Mouse (Mus musculus) activated CD4-positive, CD25-positive, alpha-beta regulatory T cell, adult 4 months (primary cell): Measurements from ENCODE around the gene Sephs2. TPM values are rescaled to one million over a fixed set of nuclear protein-coding genes. Genes with fewer than 3 reads are reported as not detected.

ENCODE experiments used
- ATAC-seq: one replicate; pipeline ENCODE4 v1.8.0; 2017
- polyA plus RNA-seq, 2 experiments: library from polyadenylated mRNA; unstranded; fragments of 100-300 nt; shearing (Covaris generic); gene quantifications; one replicate each; pipeline ENCODE4 v1.2.1; 2017

Sephs2 gene
- 10 to 100 TPM; 29.9 to 31.3 TPM for polyA plus RNA-seq

DNA sequence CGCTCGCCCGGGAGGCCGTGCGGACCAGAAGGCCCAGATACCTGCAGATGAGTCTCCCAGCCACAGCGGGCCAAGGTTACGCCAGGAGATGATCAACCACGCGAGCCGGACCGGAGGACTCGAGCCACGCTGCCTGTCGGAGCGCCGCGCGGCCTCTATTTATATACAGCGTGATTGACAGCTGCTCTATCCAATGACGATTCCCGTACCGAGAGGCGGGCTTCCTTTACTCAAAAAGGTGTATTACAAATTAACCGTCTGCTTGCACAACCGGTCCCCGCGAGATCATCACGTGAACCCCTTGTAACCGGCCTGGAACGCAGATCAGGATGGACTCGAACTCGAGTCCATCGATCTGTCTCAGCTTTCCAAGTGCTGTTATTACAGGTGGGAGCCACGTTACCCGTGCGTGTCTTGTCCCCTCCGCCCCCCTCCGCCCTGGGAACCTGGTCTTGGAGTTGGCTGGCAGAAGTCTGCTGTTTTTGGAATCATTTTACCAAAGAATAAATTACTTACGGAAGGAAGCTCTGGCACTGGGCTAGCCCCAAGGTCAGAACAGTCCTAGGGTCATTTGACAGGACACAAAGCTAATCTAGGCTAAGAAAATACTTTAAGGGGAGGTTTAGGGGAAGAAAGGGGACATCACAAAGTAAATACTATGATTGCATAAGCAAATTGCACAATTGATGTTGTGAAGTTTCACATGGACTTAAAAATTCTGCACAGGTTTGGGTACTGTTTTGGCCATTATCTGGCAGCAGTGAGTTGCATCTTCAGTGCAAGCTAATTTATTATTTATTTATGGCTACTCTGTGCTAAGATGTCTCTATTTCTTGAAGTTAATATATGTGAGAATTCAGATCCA lies at the start of gene Sephs2:
Gene Sephs2, minus strand, starts transcription at position 131 of the 865 bp plus-strand sequence.
- peak; percentile 93 for ATAC-seq

DNA sequence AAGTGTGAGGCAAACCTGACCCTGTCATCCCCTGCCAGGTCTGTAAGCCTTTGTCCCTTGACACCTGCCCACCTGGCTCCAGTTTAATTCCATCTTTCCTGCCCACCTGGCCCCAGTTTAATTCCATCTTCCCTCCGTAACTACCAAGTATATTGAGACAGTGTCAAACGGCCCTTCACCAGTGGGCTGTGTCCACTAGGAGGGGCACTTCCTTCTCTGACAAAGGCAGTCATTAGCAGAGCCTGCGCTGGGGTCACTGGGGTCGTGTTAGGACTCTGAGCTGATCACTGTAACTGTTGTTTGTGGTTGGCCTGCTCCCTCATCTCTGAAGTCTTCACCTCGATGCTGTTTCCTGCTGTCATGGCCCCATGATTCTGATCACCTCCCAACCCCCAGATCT lies 48.2 kb upstream of the Sephs2 start:
- no peak for ATAC-seq

DNA sequence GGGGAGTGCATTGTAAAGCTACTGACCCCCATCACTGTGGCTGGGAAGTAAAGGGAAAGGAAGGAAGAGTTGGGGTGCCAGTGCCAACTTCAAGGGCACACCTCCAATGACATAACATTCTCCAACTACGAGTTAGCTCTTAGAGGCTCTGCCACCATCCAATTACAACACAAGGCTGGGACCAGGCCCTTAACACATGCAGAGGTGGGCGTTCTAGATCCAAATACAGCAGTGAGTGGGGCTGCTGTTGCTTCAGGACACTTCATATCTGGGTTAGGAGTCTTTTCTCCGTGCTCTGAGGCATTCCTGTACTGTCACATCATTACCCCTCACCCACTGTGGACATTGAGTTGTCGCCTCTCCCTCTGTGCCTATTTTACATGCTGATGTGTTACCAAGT lies 47.3 kb upstream of the Sephs2 start:
- ATAC-seq = no peak

DNA sequence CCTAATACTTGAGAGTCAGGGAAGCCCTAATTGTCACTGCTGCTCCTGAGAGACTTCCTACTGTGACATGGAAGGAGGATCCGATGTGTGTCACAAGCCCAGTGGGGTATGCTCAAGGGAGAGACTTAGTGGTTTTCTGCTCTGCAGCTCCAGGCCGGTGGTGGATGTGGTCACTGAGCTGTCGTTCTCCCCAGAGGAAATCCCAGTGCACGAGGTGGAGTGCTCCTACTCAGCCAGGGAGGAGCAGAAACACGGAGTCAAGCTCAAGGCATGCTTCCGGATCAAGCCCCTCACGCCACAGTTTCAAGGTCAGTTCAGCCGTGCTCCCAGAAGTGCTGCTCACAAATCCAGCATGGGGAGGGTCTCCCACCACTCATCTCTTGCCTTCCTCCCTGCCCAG lies 40.1 kb upstream of the Sephs2 start:
- ATAC-seq = no peak

DNA sequence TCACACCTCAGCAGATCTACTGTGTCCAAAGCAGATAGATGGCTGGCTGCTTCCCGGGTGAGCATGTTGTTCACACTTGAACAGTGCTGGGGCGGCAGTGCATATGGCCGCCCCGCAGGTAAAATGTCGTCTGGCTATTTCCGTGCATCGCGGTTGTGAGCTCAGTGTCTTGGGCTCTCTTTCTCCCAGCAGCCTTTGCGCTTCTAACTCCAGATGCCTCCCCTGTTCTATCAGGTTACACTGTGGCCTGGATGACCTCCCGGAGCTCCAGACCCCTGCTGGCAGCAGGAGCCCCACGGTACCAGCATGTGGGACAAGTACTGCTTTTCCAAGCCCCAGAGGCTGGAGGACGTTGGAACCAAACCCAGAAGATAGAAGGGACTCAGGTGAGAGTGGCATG lies 36.1 kb upstream of the Sephs2 start:
- ATAC-seq = no peak

DNA sequence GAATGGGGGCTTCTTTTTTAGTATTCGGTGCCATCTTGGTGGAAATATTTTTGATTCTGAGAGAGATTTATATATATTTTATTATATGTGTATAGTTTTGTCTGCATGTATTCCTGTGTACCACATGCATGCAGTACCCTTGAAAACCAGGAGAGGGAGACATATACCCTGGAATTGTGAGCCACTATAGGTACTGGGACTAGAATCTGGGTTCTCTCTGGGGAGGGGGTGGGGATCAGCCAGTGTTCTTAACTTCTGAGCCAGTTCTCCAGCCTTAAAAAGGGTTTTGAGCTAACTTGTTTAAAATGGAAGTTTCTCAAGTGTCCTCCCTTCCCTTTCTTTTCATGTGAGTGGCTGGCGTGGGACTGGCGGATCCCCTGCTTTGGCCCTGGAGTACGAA lies 35.0 kb upstream of the Sephs2 start:
- ATAC-seq = no peak

DNA sequence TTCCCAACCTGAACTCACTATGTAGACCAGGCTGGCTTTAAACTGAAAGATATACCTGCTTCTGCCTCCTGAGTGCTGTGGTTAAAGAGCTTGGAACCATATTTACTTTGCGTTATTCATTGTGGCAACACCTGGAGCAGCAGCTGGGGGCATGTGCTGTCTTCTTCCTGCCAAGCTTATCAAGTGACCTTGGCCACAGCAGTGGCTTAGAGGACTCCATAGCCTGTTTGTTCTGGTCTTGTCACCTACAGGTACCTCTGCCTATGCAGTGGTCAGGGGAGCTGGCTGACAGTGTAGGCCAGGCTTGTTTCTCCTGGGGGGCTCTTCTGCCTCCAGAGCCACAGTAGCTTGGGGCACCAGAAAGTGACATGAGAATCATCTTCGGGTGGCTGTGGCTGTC lies 34.6 kb upstream of the Sephs2 start:
- ATAC-seq = no peak

DNA sequence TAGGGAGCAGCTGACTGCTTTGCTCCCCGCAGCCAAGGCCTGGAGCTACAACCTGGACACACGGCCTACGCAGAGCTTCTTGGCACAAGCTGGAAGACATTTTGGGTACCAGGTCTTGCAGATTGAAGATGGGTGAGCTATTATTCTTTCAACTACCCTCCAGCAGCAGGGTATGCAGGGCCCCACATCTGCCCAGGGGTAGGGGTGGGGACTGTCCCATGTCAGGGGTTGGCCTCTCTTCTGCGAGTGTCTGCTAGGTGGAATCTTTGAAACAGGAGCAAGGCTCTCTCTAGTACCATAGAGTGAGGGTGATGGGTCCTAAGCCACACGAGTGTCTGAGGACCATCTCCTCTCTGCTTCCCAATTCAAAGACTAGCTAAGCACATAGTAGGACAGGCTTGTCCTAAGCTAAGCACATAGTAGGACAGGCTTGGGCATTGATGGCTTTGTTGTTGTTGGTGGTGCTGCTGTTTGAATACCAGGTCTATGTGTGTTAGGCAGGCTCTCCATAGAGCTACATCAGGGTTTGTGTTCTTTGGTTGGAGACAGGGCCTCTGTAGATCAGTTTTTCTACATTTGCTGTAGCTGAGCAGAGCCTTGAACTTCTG lies 23.8 kb upstream of the Sephs2 start:
- ATAC-seq = peak; percentile 22

DNA sequence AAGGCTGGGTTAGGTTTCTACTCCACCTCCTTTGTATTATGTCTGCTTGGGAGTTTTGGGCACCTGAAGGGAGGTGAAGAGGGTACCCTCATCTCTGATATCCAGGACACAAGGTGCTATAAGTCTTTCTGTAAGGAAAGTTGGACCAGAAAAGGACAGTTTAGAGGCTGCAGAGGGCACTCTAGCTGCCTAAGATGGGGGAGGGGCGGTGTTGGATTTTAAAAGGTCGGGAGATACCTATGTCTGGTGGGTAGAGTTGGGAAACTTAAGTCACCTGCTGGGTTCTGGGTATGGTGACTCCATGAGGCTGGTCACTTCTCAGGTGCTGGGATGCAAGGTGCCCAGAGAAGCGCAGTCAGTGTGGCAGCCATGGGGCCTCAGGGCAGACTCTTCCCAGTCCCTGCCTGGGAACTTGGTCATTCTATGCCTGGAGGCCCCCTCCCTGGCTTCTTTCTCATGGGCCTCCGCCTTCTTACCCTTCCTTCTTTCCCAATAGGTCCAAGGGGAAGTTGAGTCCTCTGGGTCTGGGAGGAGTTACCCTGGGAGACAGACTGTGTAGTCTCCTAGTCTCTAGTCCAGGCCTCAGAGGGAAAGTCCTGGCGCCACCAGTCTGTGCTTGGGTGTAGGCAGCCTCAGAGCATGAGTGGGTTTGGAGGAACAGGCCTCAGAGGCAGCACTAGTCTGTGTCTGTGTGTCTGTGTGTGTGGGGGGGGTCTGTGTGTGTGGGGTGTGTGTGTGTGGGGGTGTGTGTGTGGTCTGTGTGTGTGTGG lies 23.1 kb upstream of the Sephs2 start:
- no peak for ATAC-seq

DNA sequence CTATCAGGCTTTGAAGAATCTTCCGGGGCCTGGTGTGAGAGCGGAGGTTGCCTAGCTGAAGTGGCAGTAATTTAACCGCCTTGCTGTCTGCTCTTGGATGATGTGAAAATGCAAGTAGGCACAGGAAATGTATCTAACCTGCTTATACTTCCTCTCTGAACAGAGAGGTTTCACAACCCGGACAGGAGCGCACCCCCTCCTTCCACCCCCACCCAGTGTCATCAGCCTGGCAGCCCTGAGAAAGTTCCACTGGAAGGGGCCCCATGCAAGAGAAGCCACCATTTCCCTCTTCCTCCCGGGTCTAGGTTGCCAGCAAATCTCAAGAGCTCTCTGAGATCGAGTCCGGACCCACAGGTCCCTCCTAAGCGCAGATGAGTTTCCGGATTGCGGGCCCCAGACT lies 22.2 kb upstream of the Sephs2 start, which contains the start of gene Itgal:
Gene Itgal, plus strand, starts transcription at position 163 of the 400 bp plus-strand sequence.
- ATAC-seq = peak; percentile 92

DNA sequence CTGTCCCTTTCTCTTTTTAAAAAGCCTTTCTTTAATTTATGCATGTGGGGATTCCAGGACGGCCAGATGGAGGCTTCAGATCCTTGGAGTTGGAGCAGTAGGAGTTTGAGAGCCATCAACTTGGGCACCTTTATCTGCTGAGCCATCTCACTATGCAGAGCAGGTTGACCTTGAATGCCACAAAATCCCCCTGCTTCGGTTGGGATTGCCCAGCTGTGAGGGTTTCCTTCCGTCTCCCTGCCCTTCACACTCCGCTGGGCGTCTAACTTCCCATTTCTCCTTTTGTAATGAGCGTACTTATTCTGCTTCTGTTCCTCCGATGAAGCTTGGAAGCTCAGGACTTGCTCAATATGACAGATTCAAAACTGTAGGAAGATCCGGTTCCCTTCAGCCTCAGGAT lies 16.3 kb upstream of the Sephs2 start:
- no peak for ATAC-seq

DNA sequence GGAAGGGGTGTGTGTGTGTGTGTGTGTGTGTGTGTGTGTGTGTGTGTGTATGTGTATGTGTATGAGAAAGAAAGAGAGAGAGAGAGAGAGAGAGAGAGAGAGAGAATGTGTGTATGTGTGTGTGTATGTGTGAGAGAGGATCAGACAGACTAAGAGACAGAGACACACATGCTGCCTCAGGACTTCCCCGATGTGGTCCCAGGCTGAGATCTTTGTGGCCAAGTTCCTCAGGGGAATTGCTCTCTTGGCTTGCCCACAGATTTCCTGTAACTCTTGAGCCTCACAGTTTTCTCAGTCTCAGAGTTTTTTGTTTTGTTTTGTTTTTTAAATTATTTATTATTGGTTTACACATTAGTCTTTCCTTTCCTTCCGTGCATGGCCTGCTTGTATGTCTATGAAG lies 15.5 kb upstream of the Sephs2 start:
- ATAC-seq = no peak

DNA sequence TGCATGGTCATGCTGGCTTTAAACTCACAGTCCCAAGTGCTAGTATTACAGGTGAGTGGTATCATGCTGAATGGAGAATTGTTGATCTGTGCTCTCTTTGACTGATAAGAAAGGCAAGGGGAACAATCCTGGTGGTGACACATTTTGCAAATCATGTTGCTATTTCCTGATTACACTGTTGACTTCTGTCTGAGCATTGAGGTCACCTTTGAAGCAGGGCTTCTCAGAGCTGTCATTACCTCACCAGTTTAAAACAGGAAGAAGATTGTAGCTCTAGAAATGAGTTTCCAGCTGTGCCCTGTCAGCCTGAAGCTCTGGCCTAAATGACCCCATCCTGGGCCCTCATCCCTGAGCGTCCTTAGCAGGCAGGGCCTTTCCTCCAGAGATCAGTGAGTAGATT lies 14.1 kb upstream of the Sephs2 start:
- peak; percentile 81 for ATAC-seq

DNA sequence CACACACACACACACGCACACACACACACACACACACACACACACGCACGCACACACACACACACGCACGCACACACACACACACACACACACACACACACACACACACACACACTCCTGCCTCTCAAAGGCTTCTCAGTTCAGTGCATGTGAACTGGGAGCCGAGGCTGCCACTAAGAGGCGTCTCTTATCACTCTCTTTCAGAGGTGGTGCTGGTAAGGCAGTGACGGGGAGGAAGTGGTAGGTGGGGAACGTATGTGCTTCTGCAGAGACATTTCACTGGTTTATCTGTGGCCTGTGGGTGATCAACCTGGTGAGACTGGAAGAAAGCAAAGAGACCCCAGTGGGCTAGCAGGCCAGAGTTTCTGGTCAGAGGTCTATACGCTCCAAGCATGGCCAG lies 11.3 kb upstream of the Sephs2 start:
- peak; percentile 77 for ATAC-seq

DNA sequence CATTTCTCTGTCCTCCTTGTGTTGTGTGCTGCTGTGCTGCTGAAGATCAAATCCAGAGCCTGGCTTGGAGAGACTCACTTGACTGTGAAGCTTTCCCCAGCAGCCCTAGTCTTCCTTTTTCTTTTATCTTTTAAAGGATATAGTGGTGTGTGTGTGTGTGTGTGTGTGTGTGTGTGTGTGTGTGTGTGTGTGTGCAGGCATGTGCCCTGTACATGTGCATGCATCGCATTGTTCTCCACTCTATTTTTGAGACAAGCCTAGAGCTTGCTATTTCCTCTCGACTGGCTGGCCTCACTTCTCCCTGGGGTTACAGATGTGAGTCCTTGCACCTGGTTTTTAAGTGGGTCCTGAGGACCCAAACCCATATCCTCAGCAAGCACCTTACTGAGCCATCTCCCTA lies 8.3 kb upstream of the Sephs2 start:
- ATAC-seq = no peak

DNA sequence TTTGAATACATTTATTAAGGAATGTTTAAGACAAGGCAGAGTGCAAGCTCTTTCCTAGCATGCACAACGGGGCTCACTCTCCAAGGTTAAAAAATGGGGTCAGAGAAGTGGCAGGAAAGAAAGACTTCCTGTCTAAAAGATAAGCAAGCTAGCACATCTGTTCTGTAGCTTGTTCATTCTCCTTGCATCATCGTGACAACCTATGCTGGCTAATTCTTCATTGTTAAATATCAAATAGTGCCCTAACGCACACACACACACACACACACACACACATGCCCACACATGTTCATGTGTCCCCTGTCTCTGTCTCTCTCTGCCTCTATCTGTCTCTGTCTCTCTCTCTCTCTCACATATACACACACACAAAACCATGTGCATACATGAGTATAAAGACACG lies 7.3 kb upstream of the Sephs2 start:
- ATAC-seq = no peak

DNA sequence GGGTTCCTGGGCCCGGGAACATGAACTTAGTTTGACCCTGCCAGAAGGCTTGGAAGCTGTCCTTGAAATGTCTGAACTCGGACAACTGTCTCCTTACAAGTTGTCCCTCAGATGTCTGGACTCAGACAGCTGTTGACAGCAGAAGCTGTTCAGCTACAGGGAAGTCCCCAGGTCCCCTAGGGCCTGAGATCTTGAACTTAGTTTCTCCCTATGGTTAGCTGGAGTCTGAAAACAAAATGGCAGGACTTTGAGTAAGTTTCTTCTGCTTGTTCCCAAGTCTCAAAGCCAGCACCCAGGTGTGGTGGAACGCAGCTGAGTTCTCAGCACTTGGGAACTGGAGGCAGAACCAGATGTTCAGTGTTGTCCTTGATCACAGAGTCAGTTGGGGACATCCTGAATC lies 6.2 kb upstream of the Sephs2 start:
- ATAC-seq = no peak

DNA sequence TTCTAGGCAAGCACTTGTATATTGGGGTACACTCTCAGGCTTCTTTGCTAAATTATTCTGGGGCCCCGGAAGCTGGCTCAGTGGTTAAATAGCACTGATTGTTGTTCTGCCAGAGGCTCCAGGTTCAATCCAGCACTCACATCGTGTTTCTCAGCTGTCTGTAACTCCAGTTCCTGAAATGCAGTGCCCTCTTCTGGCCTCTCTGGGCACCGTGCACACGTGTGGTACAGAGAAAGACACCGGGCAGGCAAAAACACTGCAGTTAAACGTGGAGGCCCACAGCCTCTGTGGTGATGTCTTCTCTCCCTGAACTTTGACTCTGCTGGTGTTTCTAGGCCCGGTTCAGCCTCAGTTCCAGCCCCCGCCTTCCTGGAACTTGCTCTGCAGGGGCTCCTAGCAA lies 4.5 kb upstream of the Sephs2 start:
- ATAC-seq = peak; percentile 58

DNA sequence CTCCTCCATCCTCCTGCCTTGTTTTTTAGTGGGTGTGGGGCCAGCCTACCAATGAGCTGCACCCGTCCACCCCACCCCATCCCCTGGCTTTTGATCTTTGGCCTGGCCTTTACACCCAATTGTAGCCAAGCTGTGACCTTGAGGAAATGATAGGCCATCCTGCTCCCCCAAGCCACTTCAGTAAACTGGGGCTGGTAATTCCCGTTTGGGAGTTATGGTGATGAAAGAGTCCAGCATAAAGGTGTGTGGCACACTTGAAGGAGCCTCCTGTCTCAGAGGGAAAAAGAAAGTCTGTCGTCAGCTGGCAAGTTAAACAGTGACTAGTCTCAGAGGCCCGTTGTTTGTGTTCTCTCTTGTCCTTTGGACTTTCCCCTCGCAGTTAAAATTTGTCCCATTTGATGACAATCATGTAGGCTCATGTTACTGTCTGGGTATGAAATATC lies 2.7 kb upstream of the Sephs2 start:
- ATAC-seq = no peak

DNA sequence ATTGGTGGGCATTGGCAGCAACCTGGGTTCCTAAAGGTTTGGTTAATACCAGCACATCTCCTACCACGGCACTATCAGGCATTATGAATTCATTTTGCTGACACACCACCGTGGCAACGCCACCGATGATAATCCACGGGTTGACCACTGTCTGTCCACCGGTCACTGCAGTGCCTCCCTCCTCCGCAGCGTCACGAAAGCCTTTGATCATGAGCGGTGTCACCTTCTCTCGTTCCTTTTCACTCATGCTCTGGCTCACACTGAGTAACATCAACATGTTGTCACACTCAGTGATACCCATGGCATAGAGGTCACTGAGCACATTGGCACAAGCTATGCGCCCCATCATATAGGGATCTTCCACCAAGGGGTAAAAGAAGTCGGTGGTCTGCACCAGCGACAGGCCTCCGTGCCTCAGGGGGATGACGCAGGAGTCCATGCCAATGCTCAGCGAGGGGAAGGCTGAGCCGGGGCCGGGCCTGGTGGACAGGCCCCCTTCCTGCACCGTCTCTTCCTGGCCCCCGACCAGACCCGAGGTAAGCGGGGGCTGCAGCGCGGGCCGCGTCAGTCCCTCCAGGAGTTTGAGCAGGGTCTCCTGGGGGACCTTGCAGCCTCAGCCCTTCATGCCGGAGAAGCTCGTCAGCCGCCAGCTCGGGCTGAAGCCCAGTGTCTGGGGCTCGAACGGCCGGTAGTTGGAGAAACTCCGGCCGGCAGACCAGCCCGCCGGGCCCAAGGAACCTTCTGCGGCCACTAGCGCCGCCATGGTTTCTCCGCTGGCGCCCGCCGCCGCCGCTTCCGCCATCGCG lies 534 bp downstream of the Sephs2 start:
- ATAC-seq = no peak

DNA sequence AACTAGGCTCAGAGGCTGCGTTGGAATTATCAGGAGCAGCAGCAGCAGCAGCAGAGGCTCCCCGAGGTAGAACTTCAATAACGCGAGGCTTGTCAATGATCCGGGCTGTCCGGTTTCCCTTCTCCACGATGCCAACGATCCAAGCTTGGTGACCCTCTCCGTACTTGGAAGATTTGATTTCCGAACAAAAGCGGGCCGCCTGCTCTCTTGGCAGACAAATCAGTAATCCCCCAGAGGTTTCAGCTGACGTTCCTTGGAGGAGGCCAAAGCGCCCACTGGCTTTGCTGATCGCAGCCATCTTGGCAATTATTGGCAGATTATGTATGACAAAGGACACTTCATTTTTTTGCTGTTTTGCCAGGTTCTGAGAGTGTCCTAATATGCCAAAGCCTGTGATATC lies 1.3 kb downstream of the Sephs2 start:
- ATAC-seq = no peak

DNA sequence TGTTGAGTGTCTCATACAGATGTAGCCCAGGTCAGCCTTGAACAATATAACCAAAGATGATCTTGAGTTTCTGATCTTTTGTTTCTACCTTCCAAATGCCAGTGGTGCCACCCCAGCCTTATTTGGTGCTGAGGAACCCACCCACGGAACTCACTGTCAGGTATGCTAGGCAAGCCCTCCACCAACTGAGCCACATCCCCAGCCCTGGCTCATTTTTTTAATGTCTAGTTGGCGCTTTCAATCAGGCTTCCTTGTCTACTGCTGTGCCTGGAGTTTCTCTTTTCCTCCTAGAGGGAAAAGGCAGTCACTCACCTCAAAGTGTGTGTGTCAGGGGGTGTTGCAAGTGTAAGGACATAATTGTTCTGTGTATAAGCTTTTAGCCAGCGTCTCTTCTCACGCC lies 2.8 kb downstream of the Sephs2 start:
- no peak for ATAC-seq

DNA sequence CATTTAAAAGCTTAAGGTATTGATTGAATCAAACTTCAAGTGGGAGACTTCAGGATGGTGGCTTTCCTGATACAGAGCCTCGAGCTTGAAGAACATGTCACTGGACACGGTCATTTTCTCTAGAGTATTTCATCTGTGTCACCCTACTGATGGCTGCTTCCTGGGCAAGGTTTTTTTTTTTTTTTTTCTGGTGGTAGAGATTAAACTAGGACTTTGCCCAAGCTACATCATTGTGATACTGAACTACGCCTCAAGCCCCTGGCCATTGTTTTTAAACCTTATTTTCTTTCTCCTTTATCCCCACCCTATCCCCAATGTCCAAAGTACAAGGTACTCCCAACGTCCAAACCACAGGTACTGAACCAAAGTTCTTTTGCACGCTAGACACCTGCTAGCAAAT lies 3.2 kb downstream of the Sephs2 start:
- ATAC-seq = no peak
